Mouse (Mus musculus) 416B (cell line): ENCODE results near the gene Ccdc177.
A peak's percentile ranks its signal among the peaks of the same experiment; 100 is the strongest.
"Not testable (repeated sequence)": the region's sequence is repeated elsewhere in the genome, so short reads cannot be mapped to it uniquely, and the experiment has no call there.

Experiments
- DNase-seq: peaks from one replicate; pipeline ENCODE4 v3.0.0; 2011; ENCODE audit warnings: low read depth

Ccdc177 gene

DNA sequence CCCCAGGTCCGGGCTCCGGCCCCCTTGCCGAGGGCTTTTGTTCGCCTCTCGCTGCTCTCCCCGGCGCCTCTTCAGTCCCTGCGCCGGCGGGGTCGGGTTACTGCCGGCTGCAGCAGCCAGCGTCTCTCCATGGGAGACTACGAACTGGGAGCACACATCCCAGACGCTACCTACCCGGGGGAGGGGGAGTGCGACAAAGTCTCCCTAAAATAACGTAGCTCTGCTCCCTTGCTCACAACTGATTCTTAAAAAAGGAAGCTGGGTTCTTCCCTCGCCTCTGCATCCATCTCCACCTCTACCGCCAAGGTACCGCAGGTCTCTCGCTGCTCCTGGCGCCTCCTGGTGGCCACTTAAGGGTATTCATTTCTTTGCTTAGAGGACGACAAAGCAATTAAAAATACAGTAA is at the start of gene Ccdc177:
Ccdc177 (minus strand) TSS at position 292 of the 406 bp plus-strand sequence.
- DNase-seq, result peak; percentile 57

DNA sequence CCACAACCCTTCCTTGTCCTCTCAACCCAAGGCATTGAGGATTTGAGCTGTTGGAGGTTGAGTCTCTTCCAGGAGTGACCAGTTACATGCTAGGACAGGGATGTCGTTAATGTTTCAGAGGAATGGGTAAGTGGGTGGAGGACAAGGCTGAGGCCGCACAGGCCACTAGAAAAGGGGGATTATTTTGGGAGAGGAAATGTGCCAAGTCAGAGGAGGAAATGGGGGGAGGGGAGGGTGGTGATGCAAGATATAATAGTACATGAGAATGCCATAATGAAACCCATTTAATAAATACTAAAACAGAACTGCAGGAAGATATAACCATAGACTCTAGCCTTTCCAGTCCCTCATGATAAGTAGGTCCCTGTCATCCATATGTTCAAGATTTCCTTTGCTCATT is 49.5 kb upstream of the Ccdc177 start:
- DNase-seq, result peak; percentile 53

DNA sequence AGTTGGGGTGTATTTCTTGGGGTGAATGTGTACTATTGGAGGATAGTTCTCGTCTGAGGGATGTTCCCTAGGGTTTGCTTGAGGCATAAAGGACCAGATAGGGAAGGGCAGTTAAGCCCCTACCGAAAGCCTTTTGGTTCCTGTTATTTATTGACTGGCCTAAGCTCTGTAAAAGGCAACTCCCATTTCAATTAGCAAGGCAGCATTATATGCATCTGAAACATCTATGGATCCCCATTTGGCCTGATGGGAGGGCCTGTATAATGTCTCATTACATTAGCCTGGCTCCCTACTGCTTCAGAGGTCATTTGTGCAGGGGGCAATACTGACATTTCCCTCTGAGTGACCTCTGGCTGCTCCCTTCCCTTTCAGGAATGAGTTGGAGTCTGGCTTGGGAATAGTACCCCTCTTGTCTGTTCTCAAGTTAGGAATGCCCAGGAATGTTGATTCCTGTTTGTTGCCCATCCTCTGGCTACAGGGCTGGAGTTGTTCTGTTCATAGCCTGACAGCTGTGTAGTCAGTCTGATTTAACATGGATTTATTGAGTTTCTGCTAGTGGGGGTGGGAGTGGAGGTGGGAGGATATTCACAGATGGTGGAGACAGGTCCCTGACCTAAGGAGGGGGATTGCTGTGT is 47.1 kb upstream of the Ccdc177 start:
- DNase-seq, result no peak

DNA sequence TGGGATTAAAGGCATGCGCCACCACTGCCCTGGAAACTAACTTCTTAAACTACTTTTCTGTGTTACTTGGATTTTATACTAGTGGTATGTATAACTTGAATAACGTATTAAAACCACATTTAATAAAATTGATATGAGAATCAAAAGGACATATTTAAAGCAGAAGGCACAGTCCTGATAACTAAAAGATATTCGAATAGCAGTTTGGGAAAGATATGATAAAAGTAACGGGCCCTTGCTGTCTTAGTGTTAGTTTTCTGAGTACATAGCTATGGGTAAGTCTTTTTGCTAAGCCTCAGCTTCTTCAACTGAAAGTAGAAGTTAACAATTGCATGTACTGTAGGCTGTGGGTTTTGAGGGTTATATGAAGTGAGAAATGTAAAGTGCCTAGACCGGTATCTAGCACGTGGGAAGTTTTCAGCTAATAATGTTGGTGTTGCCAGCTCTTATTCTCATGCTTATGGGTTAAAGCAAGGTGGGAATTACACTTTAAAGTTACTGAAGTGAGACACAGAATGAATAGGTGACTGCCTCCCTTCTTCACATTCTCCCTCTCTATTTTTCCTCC is 44.5 kb upstream of the Ccdc177 start:
- DNase-seq, result no peak

DNA sequence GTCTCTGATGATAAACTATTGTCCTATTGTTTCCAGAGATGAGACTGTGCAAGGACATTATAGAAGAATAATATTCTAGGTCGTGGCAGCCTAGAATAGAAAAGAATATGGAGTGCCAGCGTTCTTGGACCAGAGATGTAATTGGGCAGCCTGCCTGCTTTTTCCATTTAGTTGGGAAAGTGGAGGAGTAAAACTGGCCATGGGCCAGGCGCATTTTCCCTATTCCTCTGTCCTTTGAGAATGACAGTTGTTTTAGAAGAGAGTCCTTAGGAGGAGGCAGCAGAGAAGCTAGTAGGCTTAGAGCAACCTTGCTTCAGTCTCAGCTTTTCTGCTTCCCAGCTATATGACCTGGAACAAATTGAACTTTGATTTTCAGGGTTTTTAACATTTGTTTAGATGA is 43.4 kb upstream of the Ccdc177 start:
- DNase-seq, result no peak

DNA sequence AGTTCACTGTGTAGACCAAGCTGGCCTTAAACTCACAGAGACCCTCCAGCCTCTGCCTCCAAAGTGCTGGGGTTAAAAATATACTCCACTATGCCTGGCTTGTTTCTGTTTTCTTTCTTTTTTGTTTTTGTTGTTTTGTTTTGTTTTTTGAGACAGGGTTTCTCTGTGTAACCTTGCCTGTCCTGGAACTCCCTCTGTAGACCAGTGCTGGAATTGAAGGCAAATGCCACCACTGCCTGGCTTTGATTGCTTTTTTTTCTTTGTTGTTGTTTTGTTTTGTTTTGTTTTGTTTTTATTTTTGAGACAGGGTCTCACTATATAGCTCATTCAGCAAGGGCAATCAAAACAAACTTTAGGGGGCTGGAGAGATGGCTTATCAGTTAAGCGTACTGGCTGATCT is 41.0 kb upstream of the Ccdc177 start:
- DNase-seq, result no peak

DNA sequence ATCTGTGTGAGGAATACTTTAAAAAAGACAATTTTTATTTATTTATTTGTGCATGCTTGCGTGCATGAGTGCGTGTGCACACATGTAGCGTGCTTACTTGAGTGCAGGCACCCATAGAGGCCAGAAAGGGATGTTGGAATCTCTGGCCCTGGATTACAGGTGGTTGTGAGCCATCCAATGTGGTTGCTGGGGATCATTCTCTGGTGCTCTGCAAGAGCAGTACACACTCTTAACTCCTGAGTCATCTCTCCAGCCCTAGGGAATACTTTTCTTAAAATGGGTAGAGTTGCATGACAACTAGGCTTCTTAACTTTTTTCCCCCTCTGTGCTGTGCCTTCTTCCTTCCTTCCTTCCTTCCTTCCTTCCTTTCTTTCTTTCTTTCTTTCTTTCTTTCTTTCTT is 39.7 kb upstream of the Ccdc177 start:
- DNase-seq, result no peak

DNA sequence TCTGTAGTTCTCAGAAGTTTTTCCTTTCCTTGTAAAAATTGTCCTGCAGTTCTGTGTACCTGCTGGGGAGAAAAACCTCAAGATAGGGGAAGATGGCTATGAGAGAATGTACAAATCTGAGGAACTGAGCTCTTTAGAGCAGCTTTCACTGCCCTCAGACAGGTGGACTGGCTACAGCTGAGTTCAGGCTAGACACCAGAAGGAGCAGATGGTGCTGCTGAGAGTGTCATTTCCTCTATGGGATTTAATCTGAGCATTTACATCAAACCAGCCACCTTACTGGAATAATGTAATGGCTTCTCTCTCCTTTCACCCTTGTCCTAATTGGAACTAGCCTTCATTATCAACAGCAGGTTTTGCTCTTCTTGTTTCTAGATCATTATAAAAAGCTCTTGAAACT is 37.8 kb upstream of the Ccdc177 start:
- DNase-seq, result no peak

DNA sequence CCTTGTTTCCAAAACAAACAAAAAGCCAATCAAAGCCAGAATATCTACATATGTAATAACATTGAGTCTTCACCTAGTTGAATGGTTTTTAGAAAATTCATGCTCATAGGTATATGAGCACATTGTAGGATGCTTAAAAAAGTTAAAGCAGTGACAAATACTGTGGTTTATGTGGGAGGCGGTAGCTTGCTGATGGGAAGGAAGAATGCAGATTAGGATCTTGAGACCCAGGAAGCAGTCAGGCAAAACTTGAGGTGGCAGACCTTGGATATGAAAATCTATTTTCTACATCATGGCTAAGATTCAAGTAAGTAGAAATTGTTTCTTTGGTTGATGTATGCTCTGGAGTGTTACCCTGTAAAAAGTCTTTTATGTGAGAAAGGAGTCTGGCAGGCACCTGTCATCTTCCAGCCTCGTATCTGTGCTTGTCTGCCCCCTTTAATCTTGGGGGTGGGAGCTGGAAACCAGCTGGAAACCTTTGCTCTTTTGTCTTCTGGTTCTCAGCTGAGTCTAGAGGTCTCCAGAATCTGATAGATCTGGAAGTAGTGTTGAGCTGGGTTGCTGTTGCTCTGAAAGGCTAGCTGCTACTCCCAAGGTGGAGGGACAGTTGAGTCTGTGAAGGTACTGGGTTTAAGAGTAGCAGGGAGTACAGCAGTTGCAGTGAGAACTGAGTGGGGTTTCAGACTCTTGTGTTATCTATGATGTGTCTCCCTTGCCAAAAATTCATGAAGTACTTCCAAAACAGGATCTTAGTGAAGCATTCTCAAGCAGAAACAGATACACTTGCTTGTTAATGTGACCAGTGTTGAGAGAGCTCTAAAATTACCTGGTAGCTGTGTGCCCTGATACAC is 34.7 kb upstream of the Ccdc177 start:
- DNase-seq, result peak; percentile 60

DNA sequence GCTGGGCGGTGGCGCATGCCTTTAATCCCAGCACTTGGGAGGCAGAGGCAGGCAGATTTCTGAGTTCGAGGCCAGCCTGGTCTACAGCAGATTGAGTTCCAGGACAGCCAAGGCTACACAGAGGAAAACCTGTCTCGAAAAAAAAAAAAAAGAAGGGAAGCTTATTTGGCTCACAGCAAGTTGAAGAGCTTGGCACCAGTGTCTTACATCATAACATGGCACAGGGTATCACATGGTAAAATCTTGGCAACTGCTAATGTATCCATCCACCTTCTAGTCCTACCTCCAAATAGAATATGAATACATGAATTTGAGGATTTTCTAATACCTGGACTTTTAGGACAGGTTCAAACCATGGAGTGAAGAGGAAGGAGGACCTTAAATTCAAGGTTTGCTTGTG is 34.0 kb upstream of the Ccdc177 start:
- DNase-seq, result no peak

DNA sequence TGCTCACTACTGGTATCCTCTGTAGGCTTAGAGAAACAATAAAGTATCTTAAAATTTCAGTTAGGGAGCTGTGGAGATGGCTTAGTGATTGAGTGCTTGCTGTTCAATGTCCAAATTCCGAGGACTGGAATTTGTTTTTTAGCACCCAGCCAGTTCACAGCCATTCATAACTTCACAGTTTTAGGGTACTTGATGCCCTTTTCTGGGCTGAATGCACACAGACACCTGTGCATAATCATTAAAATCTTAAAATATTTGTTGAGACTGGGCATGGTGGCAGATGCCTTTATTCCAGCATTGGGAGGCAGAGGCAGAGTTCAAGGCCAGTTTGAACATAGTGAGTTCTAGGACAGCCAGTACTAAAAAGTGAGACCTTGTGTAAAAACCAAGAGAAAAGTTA is 33.0 kb upstream of the Ccdc177 start:
- DNase-seq, result no peak

DNA sequence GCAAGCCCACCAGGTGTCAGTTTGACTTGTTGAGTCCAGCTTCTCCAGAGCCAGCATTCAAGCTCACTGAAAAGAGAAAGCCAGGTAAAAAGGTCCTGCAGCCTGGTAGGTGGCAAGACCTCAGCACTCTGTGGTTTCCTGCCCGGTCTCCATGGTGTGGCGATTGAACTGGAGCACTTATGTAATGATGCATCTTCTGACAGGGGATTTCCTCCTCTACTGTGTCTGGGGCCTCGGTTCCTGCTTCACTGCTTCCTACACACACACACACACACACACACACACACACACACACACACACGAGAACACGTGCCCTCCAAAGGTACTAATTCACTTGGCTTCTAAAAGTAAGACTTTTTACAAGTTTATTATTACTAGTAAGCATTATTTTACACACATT is 32.4 kb upstream of the Ccdc177 start:
- DNase-seq, result peak; percentile 85

DNA sequence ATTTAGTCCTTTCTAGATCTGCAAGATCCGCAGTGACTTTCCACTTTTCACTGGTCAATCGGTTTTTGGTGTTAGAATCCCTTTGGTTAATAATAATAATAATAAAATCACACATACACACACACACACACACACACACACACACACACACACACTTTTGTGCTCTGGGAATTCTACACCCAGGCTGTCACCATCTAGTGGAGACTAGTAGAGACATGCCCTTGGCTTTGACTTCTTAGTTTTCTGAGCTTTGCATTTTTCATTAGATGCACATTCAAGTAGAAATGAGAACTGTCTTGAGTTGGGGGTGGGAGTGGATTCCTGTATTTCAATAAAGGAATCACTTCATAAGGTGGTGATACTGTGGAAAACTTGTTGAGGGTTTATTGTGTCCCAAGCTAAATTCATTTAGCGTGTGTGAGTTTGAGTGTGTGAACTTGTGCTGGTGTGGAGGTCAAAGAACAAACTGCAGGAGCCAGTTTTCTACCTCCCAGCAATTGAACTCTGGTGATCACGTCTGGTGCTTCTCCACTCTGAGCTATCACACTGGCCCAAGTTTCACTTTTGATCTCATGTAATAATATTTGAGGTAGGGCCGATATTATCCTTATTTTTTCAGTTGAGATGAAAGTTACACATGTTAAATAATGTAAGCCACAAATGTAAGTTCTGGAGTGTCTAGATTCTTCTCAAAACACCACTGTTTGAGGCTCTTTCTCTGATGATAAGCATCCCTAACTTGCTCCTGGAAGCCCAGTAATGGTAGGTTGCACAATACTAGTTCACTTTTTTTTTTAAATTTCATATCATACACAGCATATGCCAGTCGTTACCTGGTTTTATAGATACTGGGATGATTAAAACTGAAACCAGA is 31.3 kb upstream of the Ccdc177 start:
- DNase-seq, result peak; percentile 80

DNA sequence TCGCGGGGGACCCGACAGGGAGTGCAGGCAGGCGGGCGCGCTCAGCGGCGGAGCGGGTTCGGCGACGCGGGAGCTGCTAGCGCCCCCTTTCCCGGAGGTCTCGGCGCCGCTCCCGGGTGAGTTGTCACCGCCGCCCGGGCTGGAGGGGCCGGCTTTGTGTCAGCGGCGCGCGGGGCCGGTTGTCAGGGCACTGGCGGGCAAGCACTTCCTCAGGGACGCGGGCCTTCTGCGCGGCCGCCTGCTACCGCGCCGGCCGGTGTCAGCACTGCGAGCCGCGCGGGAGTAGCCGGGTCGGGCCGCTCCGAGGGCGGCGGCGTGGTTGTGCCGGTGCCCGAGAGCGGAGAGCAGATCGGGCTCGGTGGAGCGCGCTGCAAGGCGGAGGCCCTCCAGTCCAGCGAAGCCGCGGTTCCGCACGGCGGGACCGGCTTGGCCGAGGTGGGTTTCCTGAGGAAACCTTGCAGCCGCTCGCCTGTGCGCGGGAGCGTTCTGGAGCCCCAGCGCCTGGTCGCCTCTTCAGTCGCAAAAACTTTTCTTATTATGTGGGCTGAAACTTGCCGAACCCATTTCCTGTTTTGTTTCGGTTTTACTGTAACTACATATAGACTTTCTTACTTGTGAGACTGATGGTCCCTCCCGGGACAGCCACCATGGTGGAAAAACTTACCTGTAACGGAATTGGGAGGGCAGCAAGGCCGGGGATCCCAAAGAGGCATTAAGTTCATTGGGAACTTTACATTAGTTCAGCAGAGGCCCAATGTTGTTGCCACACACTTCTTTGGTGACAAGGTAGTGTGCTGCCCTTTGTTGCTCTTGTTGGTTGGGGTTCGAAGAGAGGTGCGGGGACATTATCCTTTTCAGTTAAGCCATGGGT is 30.4 kb upstream of the Ccdc177 start:
- peak; percentile 64 for DNase-seq

DNA sequence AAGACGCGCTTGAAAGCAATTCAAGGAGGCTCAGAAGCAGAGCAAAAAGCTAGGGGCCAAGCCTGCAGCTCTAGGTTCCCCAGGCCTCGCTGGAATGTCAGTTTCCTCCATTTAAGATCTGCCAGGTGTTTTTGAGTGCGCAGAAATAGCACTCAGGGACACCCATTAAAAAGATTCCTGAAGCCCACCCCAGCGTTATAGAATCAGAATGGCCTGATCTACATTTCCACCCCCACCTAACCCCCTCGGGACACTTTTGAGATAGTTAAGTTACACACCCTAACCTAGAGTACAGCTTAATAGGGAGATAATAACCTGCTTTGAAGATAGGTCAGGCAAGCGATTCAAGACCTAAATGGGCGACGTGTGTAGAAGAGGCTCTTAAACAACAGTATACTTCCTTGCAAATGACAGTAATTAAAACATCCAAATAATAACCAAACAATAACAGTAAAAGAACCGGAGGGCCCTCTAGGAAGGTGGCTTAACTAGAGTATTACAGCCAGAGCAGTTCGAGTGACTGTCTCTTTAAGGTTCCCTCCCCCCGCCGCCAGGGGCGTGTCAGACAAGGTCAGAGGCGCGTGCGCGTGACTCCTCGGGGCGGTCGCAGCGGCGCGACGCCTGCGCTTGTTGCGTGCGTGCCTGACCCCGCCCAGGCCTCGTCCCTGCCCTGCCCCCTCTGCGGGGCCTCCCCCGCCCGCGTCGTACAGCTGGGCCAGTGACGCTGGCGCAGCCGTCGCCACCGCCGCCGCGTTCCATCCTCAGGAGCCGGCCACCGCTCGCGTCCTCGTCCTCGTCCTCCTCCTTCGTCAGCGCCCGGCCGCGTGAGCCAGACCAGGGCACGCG is 29.6 kb upstream of the Ccdc177 start, which contains the start of gene Susd6:
Susd6 (plus strand) TSS at position 662 of the 846 bp plus-strand sequence.
- DNase-seq, result peak; percentile 96

DNA sequence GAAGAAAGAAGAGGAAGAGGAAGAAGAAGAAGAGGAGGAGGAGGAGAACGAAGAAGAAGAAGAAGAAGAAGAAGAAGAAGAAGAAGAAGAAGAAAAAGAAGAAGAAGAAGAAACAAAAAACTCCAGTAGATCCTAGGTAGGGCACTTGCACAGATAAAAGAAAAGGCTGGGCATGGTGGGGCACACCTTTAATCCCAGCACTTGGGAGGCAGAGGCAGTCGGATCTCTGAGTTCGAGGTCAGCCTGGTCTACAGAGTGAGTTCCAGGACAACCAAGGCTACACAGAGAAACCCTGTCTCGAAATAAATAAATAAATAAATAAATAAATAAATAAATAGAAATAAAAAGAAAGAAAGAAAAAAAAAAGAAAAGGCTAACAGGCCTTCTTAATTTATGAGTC is 28.8 kb upstream of the Ccdc177 start:
- DNase-seq, result not testable (repeated sequence)

DNA sequence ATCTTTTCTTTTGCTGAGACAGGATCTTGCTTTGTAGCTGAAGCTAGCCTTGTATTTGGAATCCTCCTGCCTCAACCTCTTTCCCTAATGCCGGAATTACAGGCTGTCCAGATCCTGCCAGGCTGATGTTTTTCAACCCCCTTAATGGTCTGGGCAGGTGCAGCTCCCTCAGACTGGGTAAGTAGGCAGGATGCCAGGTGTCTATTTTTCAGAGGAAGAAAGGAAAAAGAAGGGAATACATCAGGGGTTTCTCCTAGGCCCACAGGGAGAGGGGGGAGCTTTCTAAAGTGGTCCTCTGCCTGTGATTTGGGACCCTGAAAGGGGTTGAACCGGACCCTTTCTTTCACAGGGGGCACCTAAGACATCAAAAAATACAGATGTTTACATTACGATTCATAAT is 27.7 kb upstream of the Ccdc177 start:
- no peak for DNase-seq

DNA sequence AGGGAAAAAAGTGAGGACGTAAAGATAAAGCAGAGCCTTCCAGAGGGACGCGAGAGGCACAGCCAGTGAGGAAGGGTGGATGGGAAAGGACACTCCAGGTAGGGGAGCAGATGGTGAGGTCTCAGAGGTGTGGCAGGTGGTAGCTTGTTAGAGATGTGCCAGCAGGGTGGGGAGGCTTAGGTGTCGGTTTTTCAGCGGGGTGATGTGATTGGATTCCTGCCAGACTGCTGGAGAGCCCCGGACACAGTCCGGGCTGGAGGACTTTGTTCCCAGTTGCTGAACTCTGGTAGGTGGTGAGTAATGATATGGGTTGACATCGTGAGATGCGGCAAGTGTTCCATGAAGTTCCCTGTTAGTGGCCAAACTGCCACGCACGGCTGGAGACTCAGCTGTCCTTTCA is 27.1 kb upstream of the Ccdc177 start:
- no peak for DNase-seq

DNA sequence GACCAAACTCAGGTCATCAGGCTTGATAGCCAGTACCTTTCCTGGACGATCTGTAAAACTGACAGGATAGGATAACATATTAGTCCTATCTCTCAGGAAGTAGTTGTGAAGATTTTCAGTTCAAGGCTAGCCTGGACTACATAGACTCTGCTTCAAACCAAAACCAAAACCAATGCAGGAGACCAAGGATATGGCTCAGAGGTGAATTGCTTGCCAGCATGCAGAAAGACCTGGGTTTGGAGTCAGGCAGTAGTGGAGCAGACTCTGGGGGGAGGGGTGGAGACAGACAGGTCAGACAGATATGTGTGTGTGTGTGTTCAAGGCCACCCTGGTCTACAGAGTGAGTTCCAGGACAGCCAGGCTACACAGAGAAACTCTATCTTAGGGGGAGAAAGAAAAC is 26.1 kb upstream of the Ccdc177 start:
- DNase-seq, result peak; percentile 33

DNA sequence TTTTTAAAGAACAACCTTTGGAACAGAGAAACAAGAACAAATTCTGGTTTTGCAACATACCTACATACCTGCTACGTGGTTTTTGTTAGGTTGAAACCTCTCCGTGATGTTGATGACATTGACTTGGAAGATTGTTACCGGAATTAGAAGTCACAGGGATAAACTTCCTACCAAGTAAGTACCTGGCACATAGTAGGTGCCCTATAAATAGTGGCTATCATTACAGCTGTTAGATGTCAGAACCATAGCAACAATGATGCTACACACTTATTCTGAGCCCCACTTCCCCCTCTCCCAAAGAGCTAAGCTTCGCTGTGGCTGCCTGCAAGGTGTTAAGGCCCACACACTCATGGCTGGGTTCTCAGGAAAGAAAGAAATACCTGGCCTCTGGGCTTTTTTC is 25.1 kb upstream of the Ccdc177 start:
- no peak for DNase-seq
